Mouse (Mus musculus) liver, embryonic 14.5 days (tissue): ENCODE data around the gene Iqsec1.

ENCODE experiments used
- CTCF ChIP-seq: IDR thresholded peaks from 2 replicates; pipeline ENCODE4 v1.5.1; 2016; ENCODE audit warnings: antibody characterized with exemption, low read depth, control low read depth
- EP300 ChIP-seq: IDR thresholded peaks from 2 replicates; pipeline ENCODE4 v1.6.1; 2016; ENCODE audit warnings: antibody characterized with exemption, low read depth

DNA sequence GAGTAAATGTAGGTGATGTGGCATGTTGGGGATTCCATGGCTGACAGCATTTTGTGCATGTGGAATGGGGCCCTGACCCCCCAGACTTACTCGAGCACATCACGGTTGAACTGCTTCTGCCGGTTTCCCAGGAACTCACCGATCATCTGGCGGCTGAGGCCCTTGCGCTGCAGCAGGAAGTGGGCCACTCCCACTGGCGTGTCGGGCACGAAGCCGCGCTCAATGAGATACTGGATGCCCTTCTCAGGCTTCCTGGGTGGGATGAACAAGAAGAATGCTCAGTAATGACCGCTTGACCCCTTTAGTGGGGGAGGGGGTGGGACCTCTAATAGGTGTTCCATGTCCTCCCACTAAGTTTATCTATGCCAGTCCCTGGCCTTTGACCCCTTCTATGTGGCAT, 308.1 kb downstream of the Iqsec1 start:
- TF ChIP-seq CTCF, result no peak
- TF ChIP-seq EP300, result no peak
